Mouse (Mus musculus) bone marrow macrophage, adult 2 months (primary cell): ENCODE results near the gene Cox6a1.

ENCODE experiments used
- CTCF ChIP-seq: IDR thresholded peaks from 2 replicates; pipeline ENCODE4 v1.5.1; 2012; ENCODE audit warnings: low read depth, mild to moderate bottlenecking, low read length, moderate library complexity
- POLR2A ChIP-seq: IDR thresholded peaks from 2 replicates; pipeline ENCODE4 v1.6.1; 2012; ENCODE audit warnings: mild to moderate bottlenecking, low read depth, low read length, borderline replicate concordance

DNA sequence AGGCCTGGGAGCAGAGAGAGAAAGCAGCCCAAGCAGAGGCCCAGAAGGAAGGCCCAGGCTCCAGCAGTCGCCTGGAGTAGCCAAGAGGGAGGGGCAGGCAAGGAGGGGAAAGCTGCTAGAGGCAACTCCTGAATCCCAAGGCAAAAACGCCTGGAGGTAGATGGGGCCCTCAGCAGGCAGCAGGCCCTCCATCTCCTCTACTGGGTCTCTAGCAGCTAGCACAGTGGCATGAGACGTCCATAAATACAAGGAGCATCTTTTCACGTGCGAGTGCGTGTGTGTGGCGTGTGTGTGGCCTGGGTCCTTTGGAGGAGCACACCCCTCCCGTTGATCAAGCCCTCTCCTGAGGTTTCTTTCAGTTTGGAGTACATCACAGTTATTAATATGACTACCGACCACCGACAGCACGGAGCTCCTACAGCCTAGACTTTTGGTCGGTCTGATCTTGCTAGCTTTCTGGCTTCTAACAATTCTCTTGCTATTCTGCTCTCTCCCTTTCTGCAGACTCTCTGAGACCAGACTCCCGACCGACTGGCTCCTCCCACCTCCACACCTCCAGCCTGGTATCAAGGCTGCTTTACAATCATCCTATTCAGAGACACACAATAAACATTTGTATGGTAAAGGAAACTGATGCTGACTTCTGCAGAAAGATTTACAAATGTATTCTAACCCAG, 31.7 kb downstream of the Cox6a1 start:
- TF ChIP-seq POLR2A: no peak
- TF ChIP-seq CTCF: no peak
